Mouse (Mus musculus) thymus, adult 2 months (tissue): ENCODE data around the gene Pnkp. TPM values are rescaled to one million over a fixed set of nuclear protein-coding genes. Genes with fewer than 3 reads are reported as not detected.

Experiments
- DNase-seq: peaks from one replicate; pipeline ENCODE4 v3.0.0; 2021
- H3K27ac ChIP-seq: fragments of 200-500 bp; 2 replicates; pipeline ENCODE4 v1.5.1; 2012; ENCODE audit warnings: low read length, control low read depth; ENCODE audit not compliant: control insufficient read depth, insufficient read depth
- H3K27me3 ChIP-seq: fragments of 200-500 bp; 2 replicates; pipeline ENCODE4 v1.6.1; 2012; ENCODE audit warnings: mild to moderate bottlenecking, low read length, moderate library complexity, mixed read lengths; ENCODE audit not compliant: control insufficient read depth, insufficient read depth
- H3K36me3 ChIP-seq: fragments of 200-500 bp; 2 replicates; pipeline ENCODE4 v1.6.1; 2012; ENCODE audit warnings: mild to moderate bottlenecking, low read length, moderate library complexity; ENCODE audit not compliant: control insufficient read depth, insufficient read depth
- H3K4me1 ChIP-seq: fragments of 200-500 bp; replicated peaks from 2 replicates; pipeline ENCODE4 v1.6.1; 2012; ENCODE audit warnings: low read length; ENCODE audit not compliant: control insufficient read depth, insufficient read depth
- H3K4me3 ChIP-seq: fragments of 200-500 bp; 2 replicates; pipeline ENCODE4 v1.5.1; 2012; ENCODE audit warnings: mild to moderate bottlenecking, low read length, control low read depth, moderate library complexity; ENCODE audit not compliant: control insufficient read depth, insufficient read depth
- CTCF ChIP-seq: fragments of 200-500 bp; IDR thresholded peaks from 2 replicates; pipeline ENCODE4 v1.5.1; 2012; ENCODE audit warnings: mild to moderate bottlenecking, control low read depth, low read length, moderate library complexity, borderline replicate concordance; ENCODE audit not compliant: control insufficient read depth, poor library complexity, insufficient read depth; ENCODE audit errors: extremely low read depth
- POLR2A ChIP-seq: fragments of 200-500 bp; IDR thresholded peaks from 2 replicates; pipeline ENCODE4 v1.6.1; 2012; ENCODE audit warnings: mild to moderate bottlenecking, low read length, control low read depth, moderate library complexity; ENCODE audit not compliant: control insufficient read depth, poor library complexity, insufficient read depth; ENCODE audit errors: extremely low read depth
- WGBS: fragments of 180-500 bp; shearing (Covaris S2); methylation state at CpG from one replicate; pipeline ENCODE4 v1.1.7; 2018; 5-methylcytosine and 5-hydroxymethylcytosine counted together
- polyA plus RNA-seq: library from polyadenylated mRNA; depleted of rRNA; stranded (reverse); fragments of >200 nt; gene quantifications from 2 replicates; pipeline ENCODE4 v1.2.3, GENCODE M21; 2012

Pnkp gene
- polyA plus RNA-seq, 1 experiment = 135 TPM

DNA sequence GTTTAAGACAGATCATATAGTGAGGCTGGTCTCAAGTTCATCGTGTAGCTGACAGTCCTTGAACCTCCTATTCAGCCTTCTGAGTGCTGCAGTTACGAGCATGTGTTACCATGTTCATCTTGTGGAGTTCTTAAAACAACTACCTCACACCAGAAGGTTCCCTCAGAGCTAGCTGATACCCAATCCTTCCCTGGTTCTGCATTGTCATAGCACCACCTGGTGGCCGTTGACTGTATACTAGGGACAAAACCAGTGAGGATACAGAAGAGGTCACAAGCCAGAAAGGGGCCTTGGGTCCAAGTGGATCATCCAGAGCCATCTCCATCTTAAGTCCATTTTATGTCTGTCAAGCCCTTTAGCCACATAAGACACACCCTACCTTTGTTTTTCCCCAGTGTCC lies 32.1 kb upstream of the Pnkp start:
- TF ChIP-seq POLR2A (no peak), CTCF (no peak)
- H3K4me3 ChIP-seq = no peak overlapping the region
- no peak overlapping the region for H3K27ac ChIP-seq
- 6% methylated on average over 3 of the region's 3 CpGs for WGBS
- peak; percentile 80 for DNase-seq
- peaks cover 14% of the 10 kb centered on the region for H3K36me3 ChIP-seq
- H3K4me1 ChIP-seq = peaks cover 5% of the 10 kb centered on the region
- H3K27me3 ChIP-seq = no peaks in the 10 kb centered on the region

DNA sequence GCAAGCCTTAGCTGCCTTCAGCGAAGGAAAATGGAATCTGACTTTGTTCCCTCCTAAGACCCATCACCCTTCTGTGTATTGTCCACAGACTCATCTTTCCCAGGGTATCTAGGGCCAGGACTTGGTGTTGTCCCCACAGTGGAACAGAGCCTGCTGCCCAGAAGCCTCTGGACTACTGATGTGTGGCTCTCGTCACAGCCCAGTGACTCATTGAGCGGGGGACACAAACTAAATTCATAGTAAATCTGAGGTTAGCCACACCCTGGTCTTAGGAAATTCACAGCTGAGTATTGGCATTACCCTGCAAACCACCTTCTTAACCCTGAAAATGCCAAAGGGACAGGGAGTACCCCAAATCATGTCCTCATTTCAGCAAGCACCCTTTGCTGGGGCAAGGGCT lies 30.2 kb upstream of the Pnkp start:
- H3K27ac ChIP-seq = no peak overlapping the region
- H3K27me3 ChIP-seq = no peaks in the 10 kb centered on the region
- H3K4me3 ChIP-seq = no peak overlapping the region
- WGBS = 91% methylated on average over 3 of the region's 3 CpGs
- H3K4me1 ChIP-seq = peaks cover 3% of the 10 kb centered on the region
- H3K36me3 ChIP-seq = peaks cover 31% of the 10 kb centered on the region
- no peak for DNase-seq
- TF ChIP-seq CTCF (no peak), POLR2A (no peak)

DNA sequence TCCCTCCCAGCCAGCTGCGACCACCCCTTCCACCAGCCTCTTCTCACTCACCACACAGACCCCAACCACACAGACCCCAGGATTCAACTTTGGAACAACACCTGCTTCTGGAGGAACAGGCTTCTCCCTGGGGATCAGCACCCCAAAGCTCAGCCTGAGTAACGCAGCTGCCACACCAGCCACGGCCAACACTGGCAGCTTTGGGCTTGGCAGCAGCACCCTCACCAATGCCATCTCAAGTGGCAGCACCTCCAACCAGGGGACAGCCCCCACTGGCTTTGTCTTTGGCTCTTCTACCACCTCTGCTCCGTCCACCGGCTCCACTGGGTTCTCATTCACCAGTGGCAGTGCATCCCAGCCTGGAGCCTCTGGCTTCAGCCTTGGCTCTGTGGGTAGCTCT lies 28.2 kb upstream of the Pnkp start:
- TF ChIP-seq POLR2A (no peak), CTCF (no peak)
- H3K4me1 ChIP-seq = peaks cover 3% of the 10 kb centered on the region
- no peak overlapping the region for H3K4me3 ChIP-seq
- WGBS = 85% methylated on average over 5 of the region's 5 CpGs
- H3K27me3 ChIP-seq = no peaks in the 10 kb centered on the region
- H3K27ac ChIP-seq = no peak overlapping the region
- no peak for DNase-seq
- H3K36me3 ChIP-seq = peaks cover 31% of the 10 kb centered on the region

DNA sequence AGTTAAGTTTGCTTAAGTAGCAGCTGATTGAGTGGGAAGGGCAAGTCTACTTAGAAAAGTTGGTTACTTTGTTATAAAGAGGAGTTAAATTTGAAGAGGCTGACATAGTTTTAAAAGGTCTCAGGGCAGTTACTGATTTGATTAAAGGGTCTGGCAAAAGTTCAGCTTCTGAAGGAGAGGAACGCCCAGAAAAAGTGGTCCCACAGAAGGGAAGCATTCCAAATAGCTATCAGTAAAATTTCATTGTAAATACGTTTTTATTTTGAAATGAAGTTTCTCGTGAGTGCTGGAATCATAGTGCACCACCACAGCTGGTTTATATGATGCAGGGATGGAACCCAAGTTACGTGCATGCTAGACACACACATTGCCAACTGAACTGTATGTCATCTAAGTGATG lies 24.2 kb upstream of the Pnkp start:
- no peaks in the 10 kb centered on the region; the same call in 1 of the 2 replicates for H3K4me1 ChIP-seq
- H3K36me3 ChIP-seq = peaks cover 31% of the 10 kb centered on the region
- no peaks in the 10 kb centered on the region for H3K27me3 ChIP-seq
- 92% methylated on average over 4 of the region's 4 CpGs for WGBS
- TF ChIP-seq POLR2A = no peak
- TF ChIP-seq CTCF = no peak
- H3K27ac ChIP-seq = no peak overlapping the region
- no peak overlapping the region for H3K4me3 ChIP-seq
- DNase-seq = no peak

DNA sequence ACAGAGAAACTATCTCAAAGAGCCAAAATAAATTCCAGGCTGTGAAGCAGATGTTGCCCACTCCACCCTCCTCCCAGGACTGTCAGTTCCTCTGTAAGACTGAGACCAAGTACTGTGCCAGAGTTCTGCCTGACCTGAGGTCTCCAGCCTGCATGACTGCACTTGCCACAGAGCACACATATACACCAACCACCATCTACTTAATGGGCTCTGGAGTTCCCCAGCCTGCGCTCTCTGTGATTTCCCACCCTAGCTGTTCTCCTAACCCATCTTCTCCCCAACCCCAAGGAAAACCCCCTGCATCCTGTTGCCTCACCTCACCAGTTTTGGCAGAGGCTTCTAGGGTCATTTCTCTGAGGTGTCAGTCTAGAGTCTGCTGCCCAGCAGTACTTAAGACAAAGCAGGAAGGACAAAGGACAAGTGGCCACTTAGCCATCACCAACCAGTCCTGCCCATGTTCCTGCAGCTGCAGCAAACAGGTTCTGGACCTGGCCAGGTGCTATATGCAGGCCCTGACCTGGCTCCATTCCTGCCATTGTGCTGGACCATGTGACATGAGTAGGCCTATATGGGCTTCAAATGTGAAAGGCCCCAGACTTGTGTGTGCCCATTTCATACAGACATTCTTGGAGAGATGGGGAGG lies 21.4 kb upstream of the Pnkp start:
- DNase-seq = no peak
- Histone ChIP-seq H3K4me3 (no peak overlapping the region), H3K4me1 (peaks cover 11% of the 10 kb centered on the region), H3K36me3 (peaks cover 11% of the 10 kb centered on the region), H3K27me3 (peaks cover 2% of the 10 kb centered on the region; the same call in 1 of the 2 replicates), H3K27ac (no peak overlapping the region)
- no peak for TF ChIP-seq POLR2A
- 92% methylated on average over 1 of the region's 1 CpGs for WGBS

DNA sequence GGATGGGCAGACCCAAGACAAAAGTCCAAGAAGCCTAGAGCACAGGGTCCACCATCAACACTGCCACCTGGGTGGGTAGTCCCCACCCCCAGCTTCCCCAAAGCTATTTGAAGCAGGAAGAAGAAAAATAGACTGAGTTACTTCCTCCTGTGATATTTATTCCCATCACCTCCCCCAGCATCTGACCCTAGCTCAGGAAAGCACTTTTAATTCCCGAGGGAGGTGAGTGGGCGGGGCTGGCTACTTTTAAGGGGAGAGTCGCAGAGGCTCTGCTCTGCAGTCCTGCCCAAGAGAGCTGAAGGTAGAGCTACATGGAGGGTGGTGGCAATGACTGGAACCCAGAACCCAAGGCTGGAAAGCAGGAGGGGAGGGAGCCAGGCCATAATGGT lies 20.9 kb upstream of the Pnkp start:
- TF ChIP-seq POLR2A (no peak), CTCF (no peak)

DNA sequence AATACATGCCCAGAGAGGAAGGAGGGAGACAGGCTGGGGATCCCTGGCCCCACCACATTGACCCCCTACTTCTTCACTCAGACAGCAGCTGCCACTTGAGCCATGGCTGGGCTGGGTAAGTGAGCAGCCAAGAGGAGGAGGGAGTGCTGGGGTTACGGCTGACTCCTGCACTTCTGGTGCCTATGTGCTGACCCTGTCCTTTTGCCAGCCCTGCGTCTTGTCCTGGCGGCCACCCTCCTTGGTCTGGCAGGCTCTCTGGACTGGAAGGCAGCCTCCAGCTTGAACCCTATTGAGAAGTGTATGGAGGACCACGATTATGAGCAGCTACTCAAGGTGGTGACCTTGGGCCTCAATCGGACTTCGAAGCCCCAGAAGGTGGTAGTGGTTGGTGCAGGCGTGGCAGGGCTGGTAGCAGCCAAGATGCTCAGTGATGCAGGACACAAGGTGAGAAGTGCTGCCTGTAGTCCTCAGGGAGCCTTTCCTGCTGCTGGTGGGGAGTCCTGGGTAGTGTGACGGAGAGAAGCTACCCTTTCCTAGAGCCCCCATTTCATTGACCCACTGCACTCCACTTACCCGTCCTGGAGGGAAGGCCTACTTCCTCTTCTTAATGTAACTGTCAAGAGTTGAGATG lies 20.4 kb upstream of the Pnkp start:
- Histone ChIP-seq H3K27ac (no peak overlapping the region), H3K36me3 (peaks cover 3% of the 10 kb centered on the region), H3K27me3 (peaks cover 2% of the 10 kb centered on the region; the same call in 1 of the 2 replicates), H3K4me3 (peak overlapping the region; percentile 19; the same call in 1 of the 2 replicates), H3K4me1 (peaks cover 11% of the 10 kb centered on the region)
- no peak for DNase-seq
- TF ChIP-seq CTCF = no peak
- no peak for TF ChIP-seq POLR2A
- WGBS = 90% methylated on average over 9 of the region's 9 CpGs

More for the DNA sequence above, 20.9 kb upstream of the Pnkp start:
- no peak for DNase-seq
- Histone ChIP-seq H3K36me3 (peaks cover 9% of the 10 kb centered on the region), H3K27me3 (peaks cover 2% of the 10 kb centered on the region; the same call in 1 of the 2 replicates), H3K4me3 (peak overlapping the region; percentile 19; the same call in 1 of the 2 replicates), H3K4me1 (peaks cover 11% of the 10 kb centered on the region), H3K27ac (no peak overlapping the region)
- 58% methylated on average over 3 of the region's 3 CpGs for WGBS
